Mouse (Mus musculus): Measurements from ENCODE around the gene Dnajb6.

GRCm38 (mm10) chr5:29854971-29855370 is 119.5 kb downstream of the Dnajb6 start:
- TF ChIP-seq CTCF (IDR thresholded peaks at IDR 0.05; ENCODE audit: low read depth) (no peak), EP300 (optimal IDR thresholded peaks at IDR 0.05) (no peak)

All from stomach, postnatal 0 days (tissue).